Mouse (Mus musculus) megakaryocyte, embryonic 14.5 days (primary cell): Measurements from ENCODE around the gene Smyd3.

ENCODE experiments used
- FLI1 ChIP-seq: IDR thresholded peaks from 2 replicates; pipeline ENCODE4 v1.6.1; 2012; ENCODE audit warnings: low read length, inconsistent platforms, mixed read lengths
- GATA1 ChIP-seq: IDR thresholded peaks from 3 replicates; pipeline ENCODE4 v1.6.1; 2012; ENCODE audit warnings: mixed read lengths, low read length, inconsistent platforms, borderline replicate concordance

- no peak for TF ChIP-seq GATA1
- TF ChIP-seq FLI1, result no peak
These were observed 380.7 kb downstream of the Smyd3 start for GRCm38 (mm10) chr1:179137145-179137477.
